In genomic region chr17:30005451-30005941, GRCm38 (mm10) we compare ENCODE assay signal across 8 mouse cellular contexts. TPM values are rescaled to one million over a fixed set of nuclear protein-coding genes. Genes with fewer than 3 reads are reported as not detected.
DNase-seq lines count a peak whose midpoint lies in the region; ATAC-seq and TF ChIP-seq lines count a peak whose summit lies in the region.

No protein-coding gene starts in this region.

- peak; percentile 48 to 52 for DNase-seq in B cell, adult 2 months
- DNase-seq in T-cell, adult 2 months (ENCODE audit: low spot score), result peak; percentile 25
- peak; percentile 36 for DNase-seq in embryonic facial prominence, embryonic 11.5 days (ENCODE audit: low spot score)
- no peak for DNase-seq in heart, postnatal 0 days (ENCODE audit: low spot score)
- peak; percentile 44 to 56 for DNase-seq in kidney, postnatal 36 days
- DNase-seq in spleen, adult 2 months (ENCODE audit: low read depth in 1 of 2, low spot score in 2 of 2), result peak in 1 of 2 experiments; percentile 36
- no peak for DNase-seq in right cerebral cortex, postnatal 36 days (ENCODE audit: low spot score in 2 of 2)

- no peaks in the 10 kb centered on the region for H3K27me3 ChIP-seq in embryonic facial prominence, embryonic 11.5 days (ENCODE audit: control insufficient read depth, insufficient read depth, low read length)
- H3K27me3 ChIP-seq in heart, postnatal 0 days (ENCODE audit: control insufficient read depth, insufficient read depth, low read length), result no peaks in the 10 kb centered on the region
- H3K27me3 ChIP-seq in megakaryocyte, embryonic 14.5 days (replicated peaks), result no peaks in the 10 kb centered on the region
- no peaks in the 10 kb centered on the region for H3K27me3 ChIP-seq in spleen, adult 2 months (ENCODE audit: control insufficient read depth, insufficient read depth, low read length)

- WGBS in embryonic facial prominence, embryonic 11.5 days, result 0% methylated on average over 17 of the region's 19 CpGs
- WGBS in heart, postnatal 0 days, result 0% methylated on average over 10 of the region's 19 CpGs
- 0% methylated on average over 16 of the region's 19 CpGs for WGBS in spleen, adult 2 months

- no peak for TF ChIP-seq EP300 in heart, postnatal 0 days (IDR thresholded peaks at IDR 0.05; ENCODE audit: low read depth)

- no peak for TF ChIP-seq CTCF in heart, postnatal 0 days (IDR thresholded peaks at IDR 0.05; ENCODE audit: low read depth)
- no peak for TF ChIP-seq CTCF in spleen, adult 2 months (IDR thresholded peaks at IDR 0.05; ENCODE audit: extremely low read depth, insufficient read depth, insufficient read length, insufficient replicate concordance)

- peak overlapping the region; percentile 97 for H3K4me3 ChIP-seq in embryonic facial prominence, embryonic 11.5 days (ENCODE audit: low read depth, low read length)
- H3K4me3 ChIP-seq in heart, postnatal 0 days (ENCODE audit: low read depth, low read length), result peak overlapping the region; percentile 96
- peak overlapping the region; percentile 96 for H3K4me3 ChIP-seq in megakaryocyte, embryonic 14.5 days (replicated peaks)
- H3K4me3 ChIP-seq in spleen, adult 2 months (ENCODE audit: extremely low read depth, insufficient read depth, insufficient read length), result peak overlapping the region; percentile 83

- peak overlapping the region; percentile 64 for H3K4me2 ChIP-seq in embryonic facial prominence, embryonic 11.5 days (ENCODE audit: low read depth, low read length)
- H3K4me2 ChIP-seq in heart, postnatal 0 days (ENCODE audit: low read depth, low read length), result peak overlapping the region; percentile 76

- H3K27ac ChIP-seq in embryonic facial prominence, embryonic 11.5 days (replicated peaks; ENCODE audit: low read depth, low read length), result peak overlapping the region; percentile 99
- H3K27ac ChIP-seq in heart, postnatal 0 days (ENCODE audit: low read depth), result peak overlapping the region; percentile 95
- peak overlapping the region; percentile 86 for H3K27ac ChIP-seq in spleen, adult 2 months (ENCODE audit: insufficient read depth, low read length)

- TF ChIP-seq POLR2A in spleen, adult 2 months (IDR thresholded peaks at IDR 0.05; ENCODE audit: low read depth, low read length), result no peak

- no peaks in the 10 kb centered on the region for H3K36me3 ChIP-seq in embryonic facial prominence, embryonic 11.5 days (replicated peaks; ENCODE audit: control insufficient read depth, insufficient read depth, low read depth, low read length)
- no peaks in the 10 kb centered on the region for H3K36me3 ChIP-seq in heart, postnatal 0 days (replicated peaks; ENCODE audit: control insufficient read depth, insufficient read depth, low read length)
- H3K36me3 ChIP-seq in megakaryocyte, embryonic 14.5 days (replicated peaks; ENCODE audit: low read length), result peaks cover 23% of the 10 kb centered on the region
- no peaks in the 10 kb centered on the region for H3K36me3 ChIP-seq in spleen, adult 2 months (ENCODE audit: control insufficient read depth, insufficient read depth, low read length)

- peak overlapping the region; percentile 98 for H3K9ac ChIP-seq in embryonic facial prominence, embryonic 11.5 days (replicated peaks; ENCODE audit: low read length)
- H3K9ac ChIP-seq in heart, postnatal 0 days (replicated peaks; ENCODE audit: low read depth, low read length), result peak overlapping the region; percentile 99

- ATAC-seq in embryonic facial prominence, embryonic 11.5 days (replicated peaks; ENCODE audit: insufficient number of reproducible peaks, low FRiP score, low TSS enrichment, low read depth), result peak; percentile 20
- ATAC-seq in heart, postnatal 0 days (ENCODE audit: insufficient read depth, low read depth), result peak; percentile 1; the same call in 1 of the 2 replicates

- no peaks in the 10 kb centered on the region for H3K9me3 ChIP-seq in embryonic facial prominence, embryonic 11.5 days (replicated peaks; ENCODE audit: control insufficient read depth, low read length)
- H3K9me3 ChIP-seq in heart, postnatal 0 days (replicated peaks; ENCODE audit: control insufficient read depth, low read length), result no peaks in the 10 kb centered on the region
- no peaks in the 10 kb centered on the region for H3K9me3 ChIP-seq in megakaryocyte, embryonic 14.5 days

- 0 out of 2 replicates have a peak, but pooled peaks cover 2% of the 10 kb centered on the region for H3K4me1 ChIP-seq in embryonic facial prominence, embryonic 11.5 days (ENCODE audit: control insufficient read depth, insufficient read depth, low read length)
- H3K4me1 ChIP-seq in heart, postnatal 0 days (ENCODE audit: control insufficient read depth, insufficient read depth), result peaks cover 31% of the 10 kb centered on the region
- peaks cover 60% of the 10 kb centered on the region for H3K4me1 ChIP-seq in megakaryocyte, embryonic 14.5 days
- peaks cover 8% of the 10 kb centered on the region; the same call in 1 of the 2 replicates for H3K4me1 ChIP-seq in spleen, adult 2 months (ENCODE audit: control insufficient read depth, insufficient read depth, insufficient read length)

RNA-seq across cellular contexts. Expression of gene Zfand3, which starts 1.0 kb away (rescaled TPM):
- polyA plus RNA-seq in embryonic facial prominence, embryonic 11.5 days (2014; fragmentation: Nextera tagmentation; extraction: Ambion mirVana), result 50.6 and 59.5 TPM in 2 replicates
- total RNA-seq in heart, postnatal 0 days (2014; rRNA removed; ENCODE audit: low replicate concordance), result 77.7 and 131 TPM in 2 replicates
- 49.0 and 53.2 TPM in 2 replicates for polyA plus RNA-seq in heart, postnatal 0 days (2015; fragmentation: Nextera tagmentation; extraction: Ambion mirVana)
- polyA plus RNA-seq in megakaryocyte, embryonic 14.5 days (2012; ENCODE audit: insufficient read depth, low replicate concordance), result 98.5 and 157 TPM in 2 replicates
- 50.5 and 55.7 TPM in 2 replicates for polyA plus RNA-seq in spleen, adult 2 months (2012; rRNA removed)

RNA-seq across cellular contexts. Expression of gene Mdga1, which starts 35.6 kb away (rescaled TPM):
- polyA plus RNA-seq in embryonic facial prominence, embryonic 11.5 days (2014; fragmentation: Nextera tagmentation; extraction: Ambion mirVana), result 1.8 and 2.1 TPM in 2 replicates
- total RNA-seq in heart, postnatal 0 days (2014; rRNA removed; ENCODE audit: low replicate concordance), result 9.5 and 11.6 TPM in 2 replicates
- 4.9 and 5.2 TPM in 2 replicates for polyA plus RNA-seq in heart, postnatal 0 days (2015; fragmentation: Nextera tagmentation; extraction: Ambion mirVana)
- polyA plus RNA-seq in megakaryocyte, embryonic 14.5 days (2012; ENCODE audit: insufficient read depth, low replicate concordance), result 24.2 and 32.8 TPM in 2 replicates
- polyA plus RNA-seq in spleen, adult 2 months (2012; rRNA removed), result 1.6 and 2.6 TPM in 2 replicates

Comparison
In these comparisons a context has a peak if more than half of its experiments do, and no peak if none do; other contexts are left out.
1. DNase-seq: peak in B cell, adult 2 months (2 of 2), T-cell, adult 2 months (single experiment), embryonic facial prominence, embryonic 11.5 days (single experiment) and kidney, postnatal 36 days (2 of 2); none in heart, postnatal 0 days (single experiment) and right cerebral cortex, postnatal 36 days (0 of 2).
2. Peak in every context shown above with its lines, with median percentiles within 50 percentile points of each other: H3K27ac ChIP-seq and H3K4me3 ChIP-seq.